Mouse (Mus musculus) brain, adult 2 months (tissue): ENCODE results near the gene Hcn3.

Source experiments
- DNase-seq: peaks from one replicate; pipeline ENCODE4 v3.0.0; 2011; ENCODE audit warnings: low read depth, low spot score

Hcn3 gene

DNA sequence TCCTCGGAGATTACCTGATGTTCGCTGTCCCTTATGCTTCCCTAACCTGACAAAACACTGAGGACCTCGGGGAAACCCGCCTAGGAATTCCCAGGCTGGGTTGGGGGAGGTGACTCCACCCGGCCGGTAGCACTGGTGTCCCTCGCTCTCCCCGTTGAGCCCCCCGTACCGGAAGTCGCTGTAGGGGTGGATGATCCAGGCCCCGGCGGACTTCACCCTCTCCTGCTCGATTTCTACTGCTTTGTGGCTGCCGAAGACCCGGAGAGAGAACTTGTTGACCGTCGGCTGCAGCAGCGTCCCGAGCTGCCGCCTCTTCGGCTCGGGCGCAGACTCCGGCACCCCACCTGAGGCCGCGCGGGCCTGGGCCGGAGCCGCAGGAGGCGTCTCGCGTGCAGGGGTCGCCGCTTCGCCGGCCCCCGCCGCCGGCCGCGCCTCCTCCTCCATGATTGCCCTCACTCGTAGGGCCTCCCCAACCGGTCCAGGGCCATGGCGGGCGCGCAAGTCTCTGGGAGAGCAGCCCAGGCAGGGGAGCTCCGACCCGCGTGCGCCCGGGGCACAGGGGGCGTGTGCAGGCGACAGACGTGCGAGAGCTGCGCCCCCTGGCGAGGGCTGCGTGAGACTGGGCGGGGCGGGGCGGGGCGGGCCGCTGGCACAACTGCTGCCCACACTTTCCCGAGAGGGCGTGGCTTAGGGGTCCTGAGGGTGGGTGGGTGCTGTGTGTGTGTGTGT, at the start of gene Hcn3:
Hcn3 (minus strand) TSS at position 581 of the 729 bp plus-strand sequence.
- DNase-seq = peak; percentile 82

GRCm38 (mm10) chr3:89209731-89210130, 49.7 kb upstream of the Hcn3 start:
- no peak for DNase-seq

GRCm38 (mm10) chr3:89208736-89209135, 48.7 kb upstream of the Hcn3 start:
- DNase-seq = no peak

GRCm38 (mm10) chr3:89208075-89208657, 48.2 kb upstream of the Hcn3 start:
- DNase-seq = no peak

GRCm38 (mm10) chr3:89206695-89207094, 46.7 kb upstream of the Hcn3 start:
- no peak for DNase-seq

DNA sequence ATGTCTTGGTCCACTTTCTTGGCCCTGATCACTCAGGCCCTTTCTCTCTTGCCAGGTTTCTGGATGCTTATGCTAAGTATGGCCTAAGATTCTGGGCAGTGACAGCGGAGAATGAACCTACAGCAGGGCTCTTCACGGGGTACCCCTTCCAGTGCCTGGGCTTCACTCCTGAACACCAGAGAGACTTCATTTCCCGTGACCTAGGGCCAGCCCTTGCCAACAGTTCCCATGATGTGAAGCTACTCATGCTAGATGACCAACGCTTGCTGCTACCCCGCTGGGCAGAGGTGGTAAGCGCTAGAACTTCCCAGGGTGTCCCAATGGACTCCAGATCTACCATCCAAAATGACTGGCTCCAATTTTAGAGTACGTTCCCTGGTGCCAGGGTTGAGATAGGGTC, 46.1 kb upstream of the Hcn3 start:
- no peak for DNase-seq

GRCm38 (mm10) chr3:89203142-89203514, 43.1 kb upstream of the Hcn3 start:
- no peak for DNase-seq

DNA sequence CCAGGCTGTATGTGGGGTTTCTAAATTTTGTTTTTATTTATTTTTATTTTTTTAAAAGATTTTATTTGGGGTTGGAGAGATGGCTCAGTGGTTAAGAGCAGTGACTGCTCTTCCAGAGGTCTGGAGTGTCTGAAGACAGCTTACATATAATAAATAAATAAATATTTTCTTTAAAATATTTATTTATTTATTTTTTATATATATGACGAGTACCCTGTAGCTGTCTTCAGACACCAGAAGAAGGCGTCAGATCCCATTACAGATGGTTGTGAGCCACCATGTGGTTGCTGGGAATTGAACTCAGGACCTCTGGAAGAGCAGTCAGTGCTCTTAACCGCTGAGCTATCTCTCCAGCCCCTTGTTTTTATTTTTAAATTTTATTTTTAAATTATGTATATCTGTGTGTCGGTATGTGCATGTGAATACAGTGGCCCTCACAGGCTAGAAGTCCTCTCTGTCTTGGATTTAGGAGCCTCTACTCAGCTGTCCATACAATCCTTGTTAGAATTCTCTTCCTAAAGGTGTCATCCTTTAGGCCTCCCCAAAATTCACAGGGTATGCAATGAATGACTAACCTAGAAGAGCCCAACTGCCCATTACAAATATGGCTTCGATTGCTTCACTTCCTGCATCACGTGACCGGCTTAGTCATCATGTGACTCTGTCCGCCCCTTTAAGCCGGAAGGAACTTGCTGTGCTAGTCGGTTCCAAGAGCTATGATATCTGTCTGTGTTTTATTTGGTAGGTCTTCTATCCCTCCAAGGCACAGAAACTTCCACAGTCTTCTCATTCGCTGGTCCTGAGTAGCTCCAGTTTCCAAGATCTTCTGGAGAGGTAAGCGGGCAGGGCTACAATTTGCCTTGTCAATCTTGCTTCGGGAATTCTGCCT, 42.5 kb upstream of the Hcn3 start, which contains the start of gene Gba:
Gba (plus strand) TSS at position 676 of the 889 bp plus-strand sequence.
- peak; percentile 97 for DNase-seq

GRCm38 (mm10) chr3:89199839-89200238, 39.8 kb upstream of the Hcn3 start:
- DNase-seq = no peak

- peak; percentile 95 for DNase-seq
These were observed 36.2 kb upstream of the Hcn3 start for GRCm38 (mm10) chr3:89195979-89196877.

- peak; percentile 33 for DNase-seq
These were observed 33.9 kb upstream of the Hcn3 start for GRCm38 (mm10) chr3:89193853-89194252.

GRCm38 (mm10) chr3:89193351-89193750, 33.4 kb upstream of the Hcn3 start:
- no peak for DNase-seq

- no peak for DNase-seq
These were observed 30.4 kb upstream of the Hcn3 start for GRCm38 (mm10) chr3:89190436-89190835.

GRCm38 (mm10) chr3:89188478-89188875, 28.5 kb upstream of the Hcn3 start:
- peak; percentile 29 for DNase-seq

DNA sequence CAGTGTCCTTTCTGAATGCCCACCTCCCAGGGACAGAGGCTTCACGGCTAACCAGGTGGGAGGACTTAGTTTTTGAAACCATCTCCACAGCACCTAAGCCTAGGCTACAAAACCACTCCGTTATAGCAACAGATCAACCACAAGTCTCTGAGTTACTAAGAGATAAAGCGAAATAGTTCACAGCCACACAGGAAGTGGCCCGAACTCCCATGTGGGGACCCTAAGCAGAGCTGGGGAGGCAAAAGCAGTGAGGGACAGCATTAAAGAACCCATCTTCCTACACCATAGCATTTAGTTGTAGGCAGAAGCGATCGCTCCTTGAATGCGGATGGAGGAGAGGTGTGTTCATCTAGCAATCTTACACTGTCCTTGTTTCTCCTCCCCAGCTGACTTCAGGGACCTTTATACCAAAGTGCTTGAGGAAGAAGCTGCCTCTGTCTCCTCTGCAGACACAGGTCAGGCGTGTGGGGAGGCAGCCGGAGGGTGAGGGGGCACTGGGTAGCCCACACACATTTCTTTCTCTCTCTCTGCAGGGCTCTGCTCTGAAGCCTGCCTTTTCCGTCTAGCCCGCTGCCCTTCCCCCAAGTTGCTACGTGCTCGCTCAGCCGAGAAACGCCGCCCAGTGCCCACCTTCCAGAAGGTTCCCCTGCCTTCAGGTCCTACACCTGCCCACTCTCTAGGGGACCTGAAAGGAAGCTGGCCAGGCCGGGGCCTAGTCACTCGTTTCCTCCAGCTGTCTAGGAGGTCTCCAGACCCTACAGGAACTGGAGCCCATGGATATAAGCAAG, 27.9 kb upstream of the Hcn3 start:
- DNase-seq = no peak

DNA sequence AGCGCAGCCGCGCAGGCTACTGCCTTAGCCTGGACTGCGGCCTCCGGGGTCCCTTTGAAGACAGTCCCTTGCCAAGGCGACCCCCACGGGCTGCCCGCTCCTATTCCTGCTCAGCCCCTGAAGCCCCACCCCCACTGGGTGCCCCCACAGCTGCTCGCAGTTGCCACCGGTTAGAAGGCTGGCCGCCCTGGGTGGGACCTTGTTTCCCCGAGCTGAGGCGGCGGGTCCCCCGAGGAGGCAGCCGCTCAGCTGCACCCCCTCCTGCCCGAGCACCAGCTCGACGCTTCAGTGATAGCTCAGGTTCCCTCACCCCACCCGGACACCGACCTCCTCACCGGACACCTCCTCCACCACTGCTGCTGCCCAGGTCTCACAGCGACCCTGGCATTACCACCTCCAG, 27.2 kb upstream of the Hcn3 start:
- no peak for DNase-seq

DNA sequence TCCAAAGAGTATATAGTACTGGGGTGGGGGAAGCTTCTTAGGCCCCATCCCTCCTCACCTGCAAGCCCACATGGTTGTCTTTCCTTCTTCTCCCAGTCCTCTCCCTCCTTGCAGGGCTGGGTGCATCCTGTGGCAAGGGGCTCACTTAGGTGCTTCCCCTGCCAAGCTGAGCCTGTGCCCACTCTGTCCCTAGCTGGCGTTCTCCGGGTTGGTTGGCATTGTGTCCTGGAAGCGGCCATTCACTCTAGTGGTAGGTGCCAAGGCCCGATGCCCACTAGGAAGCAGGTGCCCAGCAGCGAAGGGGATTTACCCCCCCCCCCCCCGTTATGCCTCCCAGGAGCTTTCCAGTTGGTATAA, 23.9 kb upstream of the Hcn3 start:
- DNase-seq = peak; percentile 39

- DNase-seq = peak; percentile 98
These were observed 23.3 kb upstream of the Hcn3 start, which contains the start of gene Fam189b for GRCm38 (mm10) chr3:89183058-89183958. Gene Fam189b (plus strand): TSS chr3:89183143.

DNA sequence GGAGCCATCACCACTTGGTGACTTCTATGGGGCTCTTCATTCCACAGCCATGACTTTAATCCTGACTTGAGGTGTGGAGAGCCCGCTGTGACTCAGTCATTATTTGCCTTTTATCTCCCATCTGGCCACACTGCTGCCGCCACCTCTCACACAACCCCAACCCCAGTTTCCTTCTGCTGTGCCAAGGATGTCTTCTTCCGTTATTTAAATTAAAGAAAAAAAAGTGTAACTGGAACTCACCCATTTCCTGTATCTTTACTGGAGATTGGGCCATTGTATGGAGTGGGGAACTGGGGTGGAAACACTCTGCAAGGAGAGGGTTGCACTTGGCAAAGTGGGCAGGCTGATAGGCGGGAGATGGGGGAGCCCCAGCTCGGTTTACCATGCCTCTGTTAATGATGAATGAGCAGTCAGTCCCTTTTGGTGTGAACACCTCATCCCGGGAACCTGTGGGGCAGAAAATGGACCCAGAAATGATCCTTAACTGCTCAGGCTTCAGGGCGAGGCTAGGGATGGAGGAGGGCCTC, 22.6 kb upstream of the Hcn3 start:
- no peak for DNase-seq
